Mouse (Mus musculus) v-Abl transformed pro-B cells (cell line): ENCODE data around the gene Gm10229.
"Not testable (repeated sequence)": the region's sequence is repeated elsewhere in the genome, so short reads cannot be mapped to it uniquely, and the experiment has no call there.

Experiments
- in situ Hi-C, 2 experiments: fragments of 400-800 bp; cut with MboI; formaldehyde crosslinking; loops; one replicate each; pipeline ENCODE4 v1.15.1; 2025; ENCODE audit not compliant: unreplicated experiment in 2 of 2

Gm10229 gene

GRCm38 (mm10) chr16:89014984-89015383, at the start of gene Gm10229:
Gene Gm10229, plus strand, starts transcription at chr16:89015284.
- in situ Hi-C loops = not testable (repeated sequence)

GRCm38 (mm10) chr16:89010659-89011058, 4.4 kb upstream of the Gm10229 start, which contains the start of gene Krtap22-2:
Gene Krtap22-2, minus strand, starts transcription at chr16:89010759.
- in situ Hi-C loops = no loop called here

- in situ Hi-C loops = no loop called here
Observed at GRCm38 (mm10) chr16:89013973-89014372, 1.1 kb upstream of the Gm10229 start.

GRCm38 (mm10) chr16:89031399-89031798, 16.3 kb downstream of the Gm10229 start, which contains the start of gene Krtap6-1:
Gene Krtap6-1, plus strand, starts transcription at chr16:89031699.
- in situ Hi-C loops = not testable (repeated sequence)

- in situ Hi-C loops = not testable (repeated sequence)
Observed at GRCm38 (mm10) chr16:89041372-89041771, 26.3 kb downstream of the Gm10229 start, which contains the start of gene Gm10228. Gene Gm10228, minus strand, starts transcription at chr16:89041472.

- in situ Hi-C loops = no loop called here
Observed at GRCm38 (mm10) chr16:89047783-89048182, 32.7 kb downstream of the Gm10229 start, which contains the start of gene Krtap6-5. Gene Krtap6-5, minus strand, starts transcription at chr16:89047883.

GRCm38 (mm10) chr16:89063902-89064301, 48.8 kb downstream of the Gm10229 start, which contains the start of gene 1110025L11Rik:
Gene 1110025L11Rik, minus strand, starts transcription at chr16:89064002.
- in situ Hi-C loops = not testable (repeated sequence)
